Mouse (Mus musculus) embryonic fibroblast, embryonic 13.5 days (primary cell): ENCODE measurements around the gene Csnk1g1. TPM values are rescaled to one million over a fixed set of nuclear protein-coding genes. Genes with fewer than 3 reads are reported as not detected.

ENCODE experiments used
- H3K27ac ChIP-seq: 2 replicates; pipeline ENCODE4 v1.5.1; 2012; ENCODE audit warnings: low read length, control low read depth, inconsistent platforms; ENCODE audit not compliant: insufficient read depth
- H3K4me1 ChIP-seq: 2 replicates; pipeline ENCODE4 v1.6.1; 2011; ENCODE audit warnings: low read length; ENCODE audit not compliant: control insufficient read depth, insufficient read depth
- H3K4me3 ChIP-seq: 2 replicates; pipeline ENCODE4 v1.5.1; 2011; ENCODE audit warnings: mild to moderate bottlenecking, control low read depth, low read length; ENCODE audit not compliant: insufficient read depth
- CTCF ChIP-seq: IDR thresholded peaks from 2 replicates; pipeline ENCODE4 v1.5.1; 2011; ENCODE audit warnings: mild to moderate bottlenecking, control low read depth, low read length, moderate library complexity, borderline replicate concordance; ENCODE audit not compliant: insufficient read depth
- POLR2A ChIP-seq: IDR thresholded peaks from 2 replicates; pipeline ENCODE4 v1.6.1; 2011; ENCODE audit warnings: low read depth, mild to moderate bottlenecking, control low read depth, low read length, moderate library complexity
- polyA plus RNA-seq: library from polyadenylated mRNA; stranded (reverse); fragments of >200 nt; gene quantifications from 2 replicates; pipeline ENCODE4 v1.2.4, GENCODE M21; 2011; ENCODE audit warnings: low read depth; ENCODE audit not compliant: missing spikeins, insufficient read length

The Csnk1g1 gene
- 64.7 and 70.2 TPM in 2 replicates for polyA plus RNA-seq

- H3K4me1 ChIP-seq = peaks cover 3% of the 10 kb centered on the region; the same call in 1 of the 2 replicates
- TF ChIP-seq CTCF = no peak
- peak; percentile 71 for TF ChIP-seq POLR2A
- peak within 1 kb of the TSS; percentile 76 for H3K27ac ChIP-seq
- H3K4me3 ChIP-seq = peak within 1 kb of the TSS; percentile 66
Measured at GRCm38 (mm10) chr9:65908394-65909300, at the start of gene Csnk1g1, which contains the start of gene Trip4. Gene Csnk1g1, plus strand, starts transcription at chr9:65908924. Gene Trip4, minus strand, starts transcription at chr9:65908794.

GRCm38 (mm10) chr9:65859656-65860055 is 49.1 kb upstream of the Csnk1g1 start:
- TF ChIP-seq POLR2A (no peak), CTCF (no peak)
- Histone ChIP-seq H3K27ac (no peak overlapping the region), H3K4me1 (no peaks in the 10 kb centered on the region), H3K4me3 (no peak overlapping the region)

DNA sequence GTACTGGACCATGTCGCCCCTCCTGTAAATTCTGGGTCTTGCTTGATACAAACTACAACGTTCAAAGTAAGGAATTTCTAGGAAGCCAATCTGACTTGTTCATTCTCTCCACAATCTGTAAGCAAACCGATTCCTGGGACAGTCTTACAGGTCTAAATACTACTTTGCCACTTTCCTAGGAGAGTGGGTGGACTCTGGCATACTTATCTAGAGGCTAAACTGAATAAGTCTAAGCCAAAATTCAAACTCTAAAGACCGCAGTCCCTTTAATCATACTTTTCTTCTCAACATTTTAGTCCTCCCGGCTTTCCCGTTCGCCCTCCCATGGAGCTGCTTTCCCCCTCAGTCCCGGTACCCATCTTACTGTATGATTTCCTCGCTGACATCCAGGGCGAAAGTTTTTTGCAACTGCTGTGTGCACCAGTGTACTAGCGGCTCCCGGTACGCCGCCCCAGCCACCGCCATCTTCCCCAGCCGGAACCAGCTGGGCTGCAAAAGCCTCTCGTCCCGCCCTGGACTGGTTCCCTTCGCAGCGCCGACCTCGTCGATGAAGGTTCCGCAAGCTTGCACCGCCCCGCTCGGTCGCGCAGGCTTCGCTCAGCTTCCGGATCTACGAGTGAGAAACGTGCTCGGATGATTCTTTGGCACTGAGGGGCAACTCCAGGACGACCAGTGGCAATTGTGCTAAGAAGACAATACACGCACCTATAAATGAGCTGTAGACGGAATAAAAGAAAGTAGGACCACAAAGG is 24.0 kb upstream of the Csnk1g1 start:
- H3K4me1 ChIP-seq = no peaks in the 10 kb centered on the region

GRCm38 (mm10) chr9:65890143-65890628 is 18.5 kb upstream of the Csnk1g1 start, which contains the start of gene Pclaf:
Gene Pclaf, plus strand, starts transcription at chr9:65890237.
- TF ChIP-seq POLR2A (peak; percentile 59; the same call in 1 of the 2 replicates), CTCF (no peak)
- Histone ChIP-seq H3K4me1 (0 out of 2 replicates have a peak, but pooled peaks cover 2% of the 10 kb centered on the region), H3K27ac (no peak within 1 kb of the TSS), H3K4me3 (peak within 1 kb of the TSS; percentile 67)

More for the DNA sequence above, 24.0 kb upstream of the Csnk1g1 start:
- Histone ChIP-seq H3K27ac (peak overlapping the region; percentile 69), H3K4me3 (peak overlapping the region; percentile 80)
- no peak for TF ChIP-seq CTCF
- TF ChIP-seq POLR2A = peak; percentile 92

DNA sequence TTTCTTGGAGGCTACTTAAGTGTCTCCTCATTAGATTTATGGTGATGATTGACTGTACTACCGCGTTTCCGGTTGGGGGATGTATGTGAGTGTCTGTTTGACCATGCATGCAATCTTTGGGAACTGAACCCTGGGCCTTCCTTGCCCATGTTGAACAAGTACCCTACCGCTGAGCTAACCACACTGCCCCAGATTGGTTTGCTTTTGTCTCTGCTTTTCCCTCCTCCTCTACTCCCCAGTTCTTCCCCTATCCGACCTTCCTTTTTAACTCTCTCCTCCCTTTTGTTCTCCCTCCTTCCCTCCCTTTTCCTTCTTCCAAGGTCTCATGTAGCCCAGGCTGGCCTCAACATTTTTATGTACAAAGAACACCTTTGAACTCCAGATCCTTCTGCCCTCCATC is 17.6 kb upstream of the Csnk1g1 start:
- H3K4me3 ChIP-seq = peak overlapping the region; percentile 67
- no peak overlapping the region for H3K27ac ChIP-seq
- 0 out of 2 replicates have a peak, but pooled peaks cover 2% of the 10 kb centered on the region for H3K4me1 ChIP-seq
- TF ChIP-seq POLR2A (no peak), CTCF (no peak)

DNA sequence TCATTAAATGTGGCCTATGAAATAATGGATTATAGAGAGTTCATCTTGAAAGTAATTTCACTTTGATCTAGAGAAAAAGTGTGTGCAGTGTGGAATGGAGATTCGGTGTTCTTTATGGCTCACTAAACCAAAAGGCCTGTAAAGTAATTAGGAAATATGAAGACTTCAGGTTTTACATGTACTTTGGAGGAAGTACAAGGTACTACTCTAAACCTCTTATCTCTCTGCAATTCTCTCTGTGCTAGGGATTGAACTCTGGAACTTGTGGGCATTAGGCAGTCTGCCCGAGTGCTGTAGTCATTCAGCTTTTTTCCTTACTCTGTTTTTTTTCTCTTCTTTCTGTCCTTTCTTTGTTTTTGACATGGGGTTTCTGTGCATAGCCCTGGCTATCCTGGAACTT is 11.7 kb upstream of the Csnk1g1 start:
- Histone ChIP-seq H3K27ac (no peak overlapping the region), H3K4me3 (no peak overlapping the region), H3K4me1 (no peaks in the 10 kb centered on the region)
- no peak for TF ChIP-seq CTCF
- no peak for TF ChIP-seq POLR2A

DNA sequence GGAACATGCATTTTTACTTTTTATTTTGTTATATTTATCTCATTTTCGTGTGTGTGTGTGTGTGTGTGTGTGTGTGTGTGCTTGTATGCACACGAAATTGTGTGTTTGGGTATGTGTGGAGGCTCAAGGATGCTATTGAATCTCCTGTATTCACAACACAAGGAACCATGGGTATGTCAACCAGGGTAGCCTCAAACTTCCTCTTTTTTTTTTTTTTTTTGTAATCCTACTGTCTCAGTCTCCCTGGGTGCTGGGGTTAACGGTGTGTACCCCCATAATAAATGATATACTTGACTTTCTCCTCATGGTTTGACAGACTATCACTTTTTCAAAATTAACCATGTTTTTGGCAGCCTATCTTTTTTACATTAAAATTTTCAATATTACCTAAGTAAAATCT is 5.8 kb upstream of the Csnk1g1 start:
- Histone ChIP-seq H3K4me3 (no peak overlapping the region), H3K4me1 (peaks cover 1% of the 10 kb centered on the region; the same call in 1 of the 2 replicates), H3K27ac (no peak overlapping the region)
- TF ChIP-seq CTCF (no peak), POLR2A (no peak)

DNA sequence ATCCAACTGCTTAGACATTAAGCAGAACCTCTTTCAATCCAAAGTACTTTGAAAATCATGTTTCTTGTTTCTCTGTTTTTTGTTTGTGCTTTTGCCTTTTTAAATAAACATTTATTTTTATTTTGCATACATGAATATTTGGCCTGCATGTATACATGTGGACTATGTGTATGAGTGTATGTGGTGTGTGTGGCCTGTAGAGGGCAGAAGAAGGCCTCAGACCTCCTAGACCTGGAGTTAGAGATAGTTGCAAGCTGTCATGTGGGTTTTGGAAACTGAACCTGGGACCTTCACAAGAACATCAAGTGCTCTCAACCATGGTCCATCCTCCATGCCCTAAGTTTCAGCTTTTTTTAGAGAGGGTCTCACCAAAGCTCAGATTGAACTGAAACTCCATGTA is 5.3 kb upstream of the Csnk1g1 start:
- Histone ChIP-seq H3K4me3 (no peak overlapping the region), H3K27ac (no peak overlapping the region), H3K4me1 (peaks cover 3% of the 10 kb centered on the region; the same call in 1 of the 2 replicates)
- no peak for TF ChIP-seq POLR2A
- TF ChIP-seq CTCF = 0 out of 2 replicates have a peak, but pooled peaks have one; percentile 6

DNA sequence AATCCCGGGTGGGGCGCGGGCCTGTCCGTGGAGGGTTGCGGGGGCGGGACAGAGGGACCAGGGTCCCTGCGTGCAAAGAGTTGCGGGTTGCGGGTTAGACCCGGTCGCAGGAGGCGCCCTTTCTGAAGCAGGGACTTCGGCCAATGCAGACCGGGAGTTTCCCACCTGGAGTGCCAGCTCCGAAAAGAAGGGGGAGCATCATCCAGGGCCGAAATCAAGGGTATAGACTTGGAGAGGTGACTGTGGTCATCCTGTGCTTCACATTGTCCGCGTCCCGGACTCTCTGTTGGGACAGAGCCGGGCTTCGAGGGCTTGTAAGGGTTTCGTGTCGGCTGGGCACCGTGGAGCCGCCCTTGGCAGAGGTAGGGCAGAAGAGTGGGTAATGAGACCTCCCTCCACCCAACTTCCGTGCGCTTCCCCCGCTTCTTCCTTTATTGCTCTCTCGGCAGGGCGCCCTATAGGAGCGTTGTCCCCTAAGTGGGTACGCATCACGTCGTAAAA is 627 bp downstream of the Csnk1g1 start:
- peak overlapping the region; percentile 76 for H3K27ac ChIP-seq
- TF ChIP-seq POLR2A (peak; percentile 56), CTCF (no peak)
- H3K4me3 ChIP-seq = peak overlapping the region; percentile 66
- H3K4me1 ChIP-seq = peaks cover 3% of the 10 kb centered on the region; the same call in 1 of the 2 replicates
